In genomic region chr5:151333191-151333594, GRCm38 (mm10) we compare ENCODE assay signal across 20 mouse cellular contexts.
DNase-seq lines count a peak whose midpoint lies in the region; ATAC-seq and TF ChIP-seq lines count a peak whose summit lies in the region.
"Had no signal": no experiment of that assay in that cellular context is flagged by ENCODE, and none has a peak within 500 bp of the region (broad histone marks: within the 10 kb centered on the region; RNA-seq: fewer than 3 reads in every experiment).

No protein-coding gene starts in this region.

- no peak overlapping the region for H3K4me3 ChIP-seq in kidney, adult 2 months (ENCODE audit: insufficient read depth, low read depth, low read length)
- no peak overlapping the region for H3K4me3 ChIP-seq in intestine, embryonic 14.5 days (ENCODE audit: low read depth, low read length)
- H3K4me3 ChIP-seq in limb, embryonic 10.5 days, result no peak overlapping the region
- H3K4me3 ChIP-seq: erythroblast, embryonic 14.5 days; heart, embryonic 10.5 days; hindbrain, embryonic 10.5 days; layer of hippocampus, adult 2 months; midbrain, embryonic 15.5 days had no signal

- no peak for TF ChIP-seq POLR2A in kidney, adult 2 months (IDR thresholded peaks at IDR 0.05; ENCODE audit: low read depth, low read length)

- no peak overlapping the region for H3K4me2 ChIP-seq in intestine, embryonic 14.5 days (ENCODE audit: low read length)
- H3K4me2 ChIP-seq: midbrain, embryonic 15.5 days had no signal

- TF ChIP-seq CTCF in kidney, adult 2 months (conservative IDR thresholded peaks at IDR 0.05; ENCODE audit: insufficient read depth, insufficient read length, low read depth, low read length), result no peak

- H3K27me3 ChIP-seq in kidney, adult 2 months (replicated peaks; ENCODE audit: control insufficient read depth, insufficient read depth, low read length), result no peaks in the 10 kb centered on the region
- H3K27me3 ChIP-seq in intestine, embryonic 14.5 days (replicated peaks; ENCODE audit: control insufficient read depth, insufficient read depth, low read length), result no peaks in the 10 kb centered on the region
- H3K27me3 ChIP-seq in limb, embryonic 10.5 days (ENCODE audit: low read depth, poor library complexity, severe bottlenecking), result no peaks in the 10 kb centered on the region
- H3K27me3 ChIP-seq: midbrain, embryonic 15.5 days had no signal

- H3K9ac ChIP-seq in intestine, embryonic 14.5 days (ENCODE audit: low read length), result no peak overlapping the region
- H3K9ac ChIP-seq: forebrain, postnatal 0 days; midbrain, embryonic 15.5 days had no signal

- H3K27ac ChIP-seq in kidney, adult 2 months (ENCODE audit: insufficient read depth, low read depth, low read length), result no peak overlapping the region
- H3K27ac ChIP-seq in intestine, embryonic 14.5 days (ENCODE audit: low read depth), result no peak overlapping the region
- no peak overlapping the region for H3K27ac ChIP-seq in limb, embryonic 10.5 days
- H3K27ac ChIP-seq: heart, embryonic 10.5 days; hindbrain, embryonic 10.5 days; layer of hippocampus, adult 2 months; midbrain, embryonic 15.5 days had no signal

- H3K36me3 ChIP-seq in kidney, adult 2 months (ENCODE audit: control insufficient read depth, insufficient read depth, low read length), result no peaks in the 10 kb centered on the region
- no peaks in the 10 kb centered on the region for H3K36me3 ChIP-seq in intestine, embryonic 14.5 days (ENCODE audit: control insufficient read depth, insufficient read depth, low read length)
- no peaks in the 10 kb centered on the region for H3K36me3 ChIP-seq in limb, embryonic 10.5 days
- H3K36me3 ChIP-seq: heart, embryonic 10.5 days; hindbrain, embryonic 10.5 days; midbrain, embryonic 15.5 days had no signal

- H3K9me3 ChIP-seq in intestine, embryonic 14.5 days (ENCODE audit: control insufficient read depth, low read length), result no peaks in the 10 kb centered on the region
- no peaks in the 10 kb centered on the region for H3K9me3 ChIP-seq in limb, embryonic 10.5 days (replicated peaks)
- H3K9me3 ChIP-seq: heart, embryonic 10.5 days; hindbrain, embryonic 10.5 days; midbrain, embryonic 15.5 days had no signal

- no peaks in the 10 kb centered on the region for H3K4me1 ChIP-seq in kidney, adult 2 months (ENCODE audit: control insufficient read depth, insufficient read depth, low read length)
- H3K4me1 ChIP-seq in intestine, embryonic 14.5 days (replicated peaks; ENCODE audit: control insufficient read depth, insufficient read depth, low read length), result 0 out of 2 replicates have a peak, but pooled peaks cover 3% of the 10 kb centered on the region
- H3K4me1 ChIP-seq in limb, embryonic 10.5 days, result no peaks in the 10 kb centered on the region
- H3K4me1 ChIP-seq: heart, embryonic 10.5 days; hindbrain, embryonic 10.5 days; midbrain, embryonic 15.5 days had no signal

- peak; percentile 16 for DNase-seq in kidney, adult 2 months
- DNase-seq in kidney, postnatal 14 days, result no peak
- peak; percentile 1 for DNase-seq in lung, postnatal 36 days
- no peak for DNase-seq in lung, postnatal 4 days
- no peak for DNase-seq in intestine, embryonic 14.5 days (ENCODE audit: low spot score)
- DNase-seq in left cerebral cortex, adult 8-10 months (ENCODE audit: low spot score in 2 of 2), result no peak
- DNase-seq in adipocyte (ENCODE audit: low spot score), result no peak
- DNase-seq in limb, embryonic 10.5 days (ENCODE audit: low spot score), result no peak
- DNase-seq: adrenal gland, postnatal 36 days; cerebellum, adult 9-11 months; forebrain, postnatal 0 days; thymus, postnatal 36 days had no signal

- 0 out of 2 replicates have a peak, but pooled peaks have one; percentile 23 for ATAC-seq in intestine, embryonic 14.5 days (replicated peaks; ENCODE audit: low FRiP score, low TSS enrichment, low read depth)
- ATAC-seq: activated CD4-positive, CD25-positive, alpha-beta regulatory T cell, adult 4 months; CD4-positive, CD25-positive, alpha-beta regulatory T cell, adult 4 months; forebrain, postnatal 0 days; inflammation-experienced regulatory T-cells, adult 6 months; midbrain, embryonic 15.5 days had no signal

Comparison
In these comparisons a context has a peak if more than half of its experiments do, and no peak if none do; other contexts are left out.
1. DNase-seq: peak in kidney, adult 2 months (single experiment) and lung, postnatal 36 days (single experiment); none in kidney, postnatal 14 days (single experiment), lung, postnatal 4 days (0 of 2), intestine, embryonic 14.5 days (single experiment), left cerebral cortex, adult 8-10 months (0 of 2), adipocyte (single experiment) and limb, embryonic 10.5 days (single experiment).